Mouse (Mus musculus): ENCODE measurements around the gene Nrap.

DNA sequence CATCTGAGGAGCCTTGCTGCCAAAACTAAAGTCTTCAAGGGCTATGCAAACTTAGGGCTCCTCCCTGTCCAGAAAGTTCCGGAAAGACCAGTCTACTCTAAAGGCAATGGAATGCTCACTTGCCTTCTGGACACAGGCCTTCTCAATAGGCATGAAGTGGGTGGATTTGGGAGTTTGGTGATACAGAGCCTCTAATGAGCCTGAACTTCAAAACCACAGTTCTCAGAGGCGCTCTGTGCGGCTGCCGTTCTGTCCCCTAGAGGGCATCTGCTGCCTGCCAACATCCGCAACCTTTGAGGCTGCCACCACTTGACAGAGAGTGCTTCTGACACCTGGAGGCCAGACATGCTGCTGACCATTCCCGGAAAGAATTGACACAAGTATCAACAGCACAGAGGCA, 40.5 kb downstream of the Nrap start:
- no peak for TF ChIP-seq POLR2A (IDR thresholded peaks at IDR 0.05; ENCODE audit: insufficient read depth, low read length)
- peak; percentile 51 for TF ChIP-seq CTCF (IDR thresholded peaks at IDR 0.05; ENCODE audit: low read depth, low read length)
